Mouse (Mus musculus) heart, postnatal 10 days (tissue): ENCODE results near the gene Lrrc75b. TPM values are rescaled to one million over a fixed set of nuclear protein-coding genes. Genes with fewer than 3 reads are reported as not detected.
A peak's percentile ranks its signal among the peaks of the same experiment; 100 is the strongest.
"Not testable (repeated sequence)": the region's sequence is repeated elsewhere in the genome, so short reads cannot be mapped to it uniquely, and the experiment has no call there.

Experiments used
- DNase-seq, 2 experiments: peaks; one replicate each; pipeline ENCODE4 v3.0.0; 2021
- intact Hi-C: fragments of 180-260 bp; cut with DNase I; formaldehyde crosslinking; loops from one replicate; pipeline ENCODE4 v1.15.1; 2025
- total RNA-seq, 2 experiments: library from RNA; stranded (reverse); gene quantifications; 2 replicates each; pipeline ENCODE4 v1.2.3; 2021

Gene Lrrc75b
- total RNA-seq, 2 experiments from 2014 or later, result 1.0 to 1.2 TPM

- DNase-seq, result no peak
- intact Hi-C loops, result no loop called here
Measured at GRCm38 (mm10) chr10:75568851-75569250, 8.7 kb upstream of the Lrrc75b start.

- intact Hi-C loops, result no loop called here
- no peak for DNase-seq
Measured at GRCm38 (mm10) chr10:75568441-75568840, 8.3 kb upstream of the Lrrc75b start.

GRCm38 (mm10) chr10:75568029-75568428 lies 7.9 kb upstream of the Lrrc75b start:
- intact Hi-C loops, result no loop called here
- no peak for DNase-seq

- DNase-seq, intact Hi-C loops: not testable (repeated sequence)
Measured at GRCm38 (mm10) chr10:75566765-75567164, 6.6 kb upstream of the Lrrc75b start.

GRCm38 (mm10) chr10:75566321-75566720 lies 6.2 kb upstream of the Lrrc75b start:
- DNase-seq, result no peak
- intact Hi-C loops, result no loop called here

- DNase-seq, result no peak
- intact Hi-C loops, result no loop called here
Measured at GRCm38 (mm10) chr10:75565906-75566305, 5.8 kb upstream of the Lrrc75b start.

- no peak for DNase-seq
Measured at GRCm38 (mm10) chr10:75565436-75565835, 5.3 kb upstream of the Lrrc75b start.

GRCm38 (mm10) chr10:75564687-75565265 lies 4.6 kb upstream of the Lrrc75b start:
- intact Hi-C loops, result no loop called here

More at GRCm38 (mm10) chr10:75565436-75565835, 5.3 kb upstream of the Lrrc75b start:
- intact Hi-C loops, result no loop called here

GRCm38 (mm10) chr10:75562596-75562995 lies 2.5 kb upstream of the Lrrc75b start:
- no peak for DNase-seq
- intact Hi-C loops, result no loop called here

More at GRCm38 (mm10) chr10:75564687-75565265, 4.6 kb upstream of the Lrrc75b start:
- DNase-seq, result no peak

- no peak for DNase-seq
- intact Hi-C loops, result no loop called here
Measured at GRCm38 (mm10) chr10:75561071-75561654, 1.0 kb upstream of the Lrrc75b start, which contains the start of gene Ggt1. Ggt1 (plus strand) TSS chr10:75561604.

GRCm38 (mm10) chr10:75560549-75560899 lies 394 bp upstream of the Lrrc75b start:
- intact Hi-C loops, result no loop called here
- DNase-seq, result no peak

- DNase-seq, result no peak
- intact Hi-C loops, result no loop called here
Measured at GRCm38 (mm10) chr10:75559041-75559675, 972 bp downstream of the Lrrc75b start.

- no peak for DNase-seq
- intact Hi-C loops, result no loop called here
Measured at GRCm38 (mm10) chr10:75558515-75558914, 1.6 kb downstream of the Lrrc75b start.

GRCm38 (mm10) chr10:75556026-75556425 lies 4.1 kb downstream of the Lrrc75b start:
- intact Hi-C loops, result no loop called here
- peak in 1 of 2 experiments; percentile 26 for DNase-seq

GRCm38 (mm10) chr10:75555557-75555956 lies 4.6 kb downstream of the Lrrc75b start:
- intact Hi-C loops, result no loop called here
- DNase-seq, result no peak

GRCm38 (mm10) chr10:75554090-75554489 lies 6.0 kb downstream of the Lrrc75b start:
- intact Hi-C loops, result no loop called here
- DNase-seq, result no peak

- DNase-seq, result no peak
- intact Hi-C loops, result no loop called here
Measured at GRCm38 (mm10) chr10:75552701-75553450, 7.3 kb downstream of the Lrrc75b start.

GRCm38 (mm10) chr10:75552106-75552505 lies 8.0 kb downstream of the Lrrc75b start:
- DNase-seq, result no peak

GRCm38 (mm10) chr10:75551175-75551574 lies 9.0 kb downstream of the Lrrc75b start:
- no peak for DNase-seq
- intact Hi-C loops, result no loop called here

More at GRCm38 (mm10) chr10:75552106-75552505, 8.0 kb downstream of the Lrrc75b start:
- intact Hi-C loops, result no loop called here

- intact Hi-C loops, result no loop called here
- DNase-seq, result no peak
Measured at GRCm38 (mm10) chr10:75549886-75550285, 10.2 kb downstream of the Lrrc75b start.

- intact Hi-C loops, result no loop called here
- DNase-seq, result no peak
Measured at GRCm38 (mm10) chr10:75548486-75548885, 11.6 kb downstream of the Lrrc75b start.
